Mouse (Mus musculus): Measurements from ENCODE around the gene Lilra6.
"Not testable (repeated sequence)": the region's sequence is repeated elsewhere in the genome, so short reads cannot be mapped to it uniquely, and the experiment has no call there.

The Lilra6 gene

DNA sequence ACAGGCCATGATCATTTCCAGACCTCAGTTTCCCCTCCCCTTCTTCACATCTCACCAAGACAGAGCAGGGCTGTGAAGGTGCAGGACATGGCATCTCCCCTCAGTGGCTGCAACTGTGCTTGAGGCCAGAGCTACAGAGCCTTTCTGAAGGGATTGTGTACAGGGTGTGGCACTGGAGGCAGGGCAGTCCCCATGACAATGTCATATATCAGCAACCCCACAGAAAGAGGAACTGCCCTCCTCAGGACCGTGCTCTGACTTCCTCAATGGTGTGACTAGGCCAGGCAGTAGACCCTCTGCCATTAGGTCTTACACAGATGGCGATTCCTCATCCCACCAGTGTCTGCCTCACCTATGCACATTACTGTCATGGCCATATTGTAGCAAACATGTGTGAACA is at the start of gene Lilra6:
Gene Lilra6, minus strand, starts transcription at position 117 of the 400 bp plus-strand sequence.
- DNase-seq (ENCODE audit: low spot score) = not testable (repeated sequence)

DNA sequence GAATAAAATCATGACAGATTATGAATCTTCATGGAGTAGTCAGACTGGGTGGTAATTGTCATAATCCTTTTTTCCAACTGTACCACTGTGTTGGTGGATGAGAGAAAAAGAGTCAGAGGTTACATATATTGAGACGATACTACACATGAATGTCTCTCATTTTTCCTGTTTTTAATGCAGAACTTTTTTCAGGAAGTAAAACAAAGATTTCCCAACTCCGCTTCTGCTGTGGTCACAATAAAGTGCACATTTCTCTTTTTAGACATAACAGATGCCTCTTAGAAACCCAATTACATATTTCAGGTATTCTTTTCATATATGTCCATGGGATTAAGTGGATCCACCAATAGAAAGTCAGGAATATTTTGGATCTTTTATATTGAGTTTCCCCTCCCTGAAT is 46.7 kb upstream of the Lilra6 start:
- no peak for DNase-seq (ENCODE audit: low spot score)

DNA sequence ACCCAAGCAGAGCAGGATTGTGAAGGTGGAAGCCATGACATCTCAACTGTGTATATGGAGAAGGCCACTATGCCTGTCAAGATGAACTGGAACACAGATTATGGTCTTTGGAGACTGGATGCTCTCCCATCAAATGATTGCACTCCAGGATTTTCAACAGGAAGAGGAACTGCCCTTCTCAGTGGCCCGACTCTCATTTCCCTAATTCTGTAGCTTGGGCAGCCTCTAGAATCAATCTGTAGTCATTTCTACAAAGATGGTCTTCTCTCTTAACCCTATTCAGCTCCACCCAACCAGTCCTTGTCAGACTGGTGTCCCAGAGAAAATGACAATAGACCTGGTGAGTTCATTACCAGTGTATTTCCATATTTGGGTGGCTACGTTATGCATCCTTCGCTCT is 42.1 kb upstream of the Lilra6 start:
- DNase-seq (ENCODE audit: low spot score) = no peak

DNA sequence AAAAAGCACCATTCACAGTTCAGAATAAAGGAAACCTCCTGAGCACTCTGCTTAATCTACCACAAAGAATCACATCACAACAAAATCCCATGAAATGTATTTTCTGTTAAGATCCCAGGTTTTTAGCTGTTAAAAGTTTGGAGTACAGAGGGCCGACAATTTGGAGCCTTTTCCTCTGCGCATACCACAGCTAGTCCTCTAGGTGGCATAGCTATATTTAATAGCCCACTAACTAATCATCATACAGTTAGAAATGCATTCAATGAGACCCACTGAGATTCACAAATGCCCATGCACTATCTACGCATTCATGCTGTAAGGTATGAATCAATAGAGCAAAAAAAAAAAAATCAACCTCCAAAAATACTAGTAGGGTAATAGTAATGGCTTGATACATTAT is 33.9 kb upstream of the Lilra6 start:
- no peak for DNase-seq (ENCODE audit: low spot score)

DNA sequence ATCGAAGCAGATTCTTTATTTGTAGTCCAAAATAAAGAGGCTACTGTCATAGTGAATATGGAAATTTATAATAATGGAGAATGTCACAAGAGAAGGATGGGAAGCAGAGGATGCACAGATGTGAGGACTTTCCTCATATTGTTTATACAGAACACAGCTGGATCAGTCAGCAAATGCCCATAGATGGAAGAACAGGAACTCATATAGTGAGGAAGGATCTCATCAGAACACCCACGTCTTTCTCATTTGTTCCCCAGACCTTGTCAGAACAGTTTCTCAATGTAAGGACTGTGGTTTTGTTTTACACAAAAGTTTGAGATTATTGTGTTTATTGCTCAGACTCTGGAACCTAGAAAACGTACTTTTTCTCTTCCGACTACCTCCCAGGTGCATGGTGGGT is 32.9 kb upstream of the Lilra6 start:
- no peak for DNase-seq (ENCODE audit: low spot score)

DNA sequence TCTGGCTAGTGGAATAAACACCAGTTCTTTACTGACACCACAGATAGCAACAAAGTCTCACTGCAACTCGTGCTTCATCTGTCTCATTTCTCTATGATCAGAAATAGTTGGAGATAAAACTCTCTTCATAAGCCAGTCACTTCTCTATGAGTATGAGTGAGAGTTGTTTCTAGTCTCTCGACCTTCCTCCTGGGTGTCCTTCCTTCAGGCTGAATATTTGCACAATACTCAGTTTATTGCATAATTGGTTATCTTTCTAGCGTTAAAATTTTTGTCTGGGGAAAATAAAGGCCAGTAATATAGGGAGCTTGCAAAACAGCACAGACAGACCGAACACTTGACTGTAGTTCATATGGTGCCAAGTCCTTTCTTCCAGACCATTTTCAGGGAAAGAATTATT is 30.8 kb upstream of the Lilra6 start:
- no peak for DNase-seq (ENCODE audit: low spot score)

DNA sequence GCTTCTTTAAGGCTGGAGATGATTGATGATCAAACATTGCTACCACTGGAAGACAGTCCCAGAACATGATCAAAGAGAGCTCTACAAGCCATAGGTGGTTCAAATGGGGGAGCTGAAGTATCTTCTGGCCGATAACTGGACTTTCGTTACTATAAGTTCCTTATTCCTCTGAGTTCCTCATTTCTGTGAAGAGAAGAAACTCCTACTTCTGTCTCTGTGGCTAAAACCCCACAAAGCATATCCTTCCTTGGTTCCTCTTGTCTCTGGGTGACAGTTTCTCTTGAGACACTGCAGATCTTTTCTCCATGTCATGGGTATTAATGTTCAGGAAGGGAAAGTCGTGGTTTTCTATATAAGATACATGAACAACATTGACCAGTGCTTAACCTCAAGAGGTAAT is 25.6 kb upstream of the Lilra6 start:
- DNase-seq (ENCODE audit: low spot score) = no peak

DNA sequence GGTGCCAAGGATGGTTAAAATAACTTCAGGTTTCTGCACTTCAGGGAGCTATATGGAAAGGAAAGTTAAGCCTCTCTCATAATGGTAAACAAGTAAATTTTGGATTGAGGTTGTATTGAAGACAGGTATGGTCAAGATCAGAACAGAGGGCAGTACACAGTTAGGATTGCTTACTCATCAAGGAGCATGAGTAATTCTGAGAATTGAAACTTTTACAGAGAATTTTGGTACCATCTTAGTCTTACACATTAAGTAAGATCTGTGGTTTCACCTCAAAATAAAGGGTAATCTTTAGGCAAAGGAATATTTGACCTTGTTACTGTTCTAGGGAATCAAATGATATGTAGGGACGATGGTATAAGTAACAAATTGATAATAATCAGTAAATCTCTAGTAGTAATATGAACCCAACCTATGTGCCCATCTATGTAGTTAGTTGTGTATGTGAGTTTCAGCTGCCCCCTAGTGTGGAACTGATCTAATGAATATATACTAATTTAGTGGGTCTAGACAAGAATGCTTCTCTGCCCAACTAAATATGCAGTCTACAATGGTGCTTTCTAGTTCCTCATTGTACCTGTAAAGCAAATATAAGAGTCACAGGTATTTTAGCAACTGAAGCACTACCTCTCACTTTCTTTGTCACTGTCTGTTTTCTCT is 24.7 kb upstream of the Lilra6 start:
- no peak for DNase-seq (ENCODE audit: low spot score)

DNA sequence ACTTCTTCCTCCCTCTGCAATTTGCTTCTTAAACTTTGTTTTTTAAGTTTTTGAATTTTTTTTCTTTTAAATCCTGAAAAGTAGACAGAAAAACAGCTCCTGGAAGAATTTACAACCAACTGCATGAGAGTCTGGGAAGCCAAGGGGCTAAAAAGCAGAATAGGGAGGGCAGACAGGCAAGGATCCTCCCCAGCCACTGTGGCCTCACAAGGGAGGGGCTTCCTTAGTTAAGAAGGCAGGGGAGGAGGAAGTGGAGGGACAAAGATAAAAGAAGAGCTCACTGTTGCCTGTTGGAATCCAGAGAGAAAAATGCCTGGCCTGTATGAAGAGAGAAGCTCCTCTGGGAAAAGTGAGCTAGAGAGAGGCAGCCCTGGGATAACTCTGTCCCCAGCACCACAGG is 20.2 kb upstream of the Lilra6 start:
- not testable (repeated sequence) for DNase-seq (ENCODE audit: low spot score)

DNA sequence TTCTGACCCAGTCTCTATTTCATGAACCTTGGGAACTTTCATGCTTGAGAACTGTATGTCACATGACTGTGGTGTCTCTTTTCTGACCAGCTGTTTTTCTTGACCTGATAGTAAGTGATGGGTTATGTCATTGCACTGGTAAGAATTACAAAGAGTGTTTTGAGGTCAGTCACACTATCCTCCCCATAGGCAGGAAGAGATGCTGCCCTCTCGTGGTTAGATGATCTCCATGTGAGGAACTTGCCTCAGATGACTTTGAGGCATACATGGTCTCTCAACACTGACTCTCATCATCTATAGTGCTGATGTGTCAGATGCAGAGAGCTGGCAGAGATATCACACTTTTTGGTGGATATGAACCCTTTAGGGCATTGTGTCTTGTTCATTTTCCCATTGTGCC is 11.6 kb downstream of the Lilra6 start:
- DNase-seq (ENCODE audit: low spot score) = no peak

DNA sequence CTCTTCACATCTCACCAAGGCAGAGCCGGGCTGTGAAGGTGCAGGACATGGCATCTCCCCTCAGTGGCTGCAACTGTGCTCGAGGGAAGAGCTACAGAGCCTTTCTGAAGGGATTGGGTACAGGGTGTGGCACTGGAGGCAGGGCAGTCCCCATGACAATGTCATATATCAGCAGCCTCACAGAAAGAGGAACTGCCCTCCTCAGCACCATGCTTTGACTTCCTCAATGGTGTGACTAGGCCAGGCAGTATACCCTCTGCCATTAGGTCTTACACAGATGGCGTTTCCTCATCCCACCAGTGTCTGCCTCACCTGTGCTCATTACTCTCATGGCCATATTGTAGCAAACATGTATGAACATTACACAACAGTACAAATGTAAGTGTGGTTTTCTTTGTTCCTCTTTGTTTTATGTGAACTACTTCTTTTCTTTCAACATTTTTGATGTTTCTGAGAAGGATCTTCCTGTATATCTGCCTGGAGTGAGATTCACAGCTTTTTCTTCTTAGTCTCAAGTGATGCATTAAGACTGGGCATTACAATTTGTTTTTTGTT is 17.2 kb downstream of the Lilra6 start, which contains the start of gene Gm14548:
Gene Gm14548, minus strand, starts transcription at position 85 of the 555 bp plus-strand sequence.
- DNase-seq (ENCODE audit: low spot score) = not testable (repeated sequence)

DNA sequence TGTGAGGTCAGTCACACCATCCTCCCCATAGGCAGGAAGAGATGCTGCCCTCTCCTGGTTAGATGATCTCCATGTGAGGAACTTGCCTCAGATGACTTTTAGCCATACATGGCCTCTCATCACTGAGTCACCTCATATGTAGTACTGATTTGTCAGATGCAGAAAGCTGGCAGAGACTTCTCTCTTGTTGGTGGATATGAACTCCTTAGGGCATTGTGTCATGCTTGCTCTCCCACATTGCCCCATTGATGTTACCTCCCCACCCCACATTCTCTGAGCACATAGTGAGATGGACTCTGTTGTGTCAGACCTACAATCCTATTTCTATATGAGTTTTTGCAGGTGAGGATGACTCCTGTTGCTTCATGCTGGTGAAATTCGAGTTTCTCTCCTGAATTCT is 40.3 kb downstream of the Lilra6 start:
- DNase-seq (ENCODE audit: low spot score) = not testable (repeated sequence)

Measured in urinary bladder, postnatal 25 days (tissue).